Mouse (Mus musculus): Measurements from ENCODE around the gene Arhgap25. TPM values are rescaled to one million over a fixed set of nuclear protein-coding genes. Genes with fewer than 3 reads are reported as not detected.

Arhgap25 gene
- total RNA-seq, 2 experiments from 2014 or later: 7.9 to 11.0 TPM

Other genes starting within 250 kb of the Arhgap25 start
- 10 to 100 TPM; 15.4 to 15.5 TPM for gene Antxr1, start 197.4 kb downstream of the Arhgap25 start, total RNA-seq (2021)
- under 1 TPM; 0.27 to 0.29 TPM for gene Gkn1, start 182.3 kb downstream of the Arhgap25 start, total RNA-seq (2021)
- gene Gkn2, start 159.9 kb downstream of the Arhgap25 start, total RNA-seq (2021): not detected
- 1 to 10 TPM; 3.9 TPM for gene Gkn3, start 144.3 kb downstream of the Arhgap25 start, total RNA-seq (2021)
- gene Bmp10, start 104.3 kb downstream of the Arhgap25 start, total RNA-seq (2021): not detected
- gene Prokr1, start 57.5 kb upstream of the Arhgap25 start, total RNA-seq (2021): under 1 TPM; 0.32 to 0.92 TPM
- 1 to 10 TPM; 7.5 to 9.5 TPM for gene Aplf, start 138.9 kb upstream of the Arhgap25 start, total RNA-seq (2021)
- gene Efcc1, start 197.6 kb upstream of the Arhgap25 start, total RNA-seq (2021): 1 to 10 TPM; 4.0 to 4.3 TPM
- 1 to 10 TPM; 1.3 TPM for gene Gp9, start 244.8 kb upstream of the Arhgap25 start, total RNA-seq (2021)